Mouse (Mus musculus) monocyte, adult 2 months (primary cell): Measurements from ENCODE around the gene Strbp.

Source experiments
- DNase-seq, 2 experiments: peaks; one replicate each; pipeline ENCODE4 v3.0.0; 2022; ENCODE audit warnings: low spot score in 2 of 2, low read depth in 1 of 2

The Strbp gene

DNA sequence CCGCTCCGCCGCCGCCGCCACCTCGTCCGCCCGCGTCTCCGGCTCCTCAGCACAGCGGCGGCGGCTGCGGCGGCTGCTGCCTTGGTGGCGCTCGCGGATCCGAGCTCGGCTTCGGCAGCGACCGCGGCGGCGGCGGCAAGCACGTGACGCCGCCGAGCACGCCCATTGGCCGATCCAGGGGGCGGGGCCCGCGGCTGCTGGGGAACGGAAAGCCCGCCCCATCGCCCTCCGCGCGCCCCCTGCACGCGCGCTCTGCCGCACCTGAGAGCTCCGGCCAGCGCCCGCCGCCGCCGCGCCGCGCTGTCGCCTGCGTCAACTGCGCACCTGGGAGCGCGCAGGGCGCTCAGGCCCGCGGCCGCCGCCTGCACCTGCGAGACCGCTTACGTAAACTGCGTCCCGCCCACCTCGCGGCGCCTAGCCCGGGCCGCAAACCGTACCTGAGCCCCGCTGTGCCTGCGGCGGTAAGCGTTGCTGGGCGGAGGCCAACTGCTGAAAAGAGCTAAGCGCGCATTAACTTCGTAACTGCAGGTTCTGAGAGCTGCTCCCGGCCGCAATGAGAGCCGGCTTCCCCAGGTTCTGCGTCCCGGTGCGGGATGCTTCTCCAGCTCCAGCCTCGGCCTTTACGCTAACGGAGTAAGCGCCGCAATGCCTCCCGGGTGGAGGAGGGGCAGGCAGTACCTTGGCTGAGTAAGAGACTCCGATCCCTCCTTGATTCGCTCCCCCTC lies at the start of gene Strbp:
Strbp (minus strand) TSS at position 630 of the 725 bp plus-strand sequence.
- peak; percentile 40 to 81 for DNase-seq

DNA sequence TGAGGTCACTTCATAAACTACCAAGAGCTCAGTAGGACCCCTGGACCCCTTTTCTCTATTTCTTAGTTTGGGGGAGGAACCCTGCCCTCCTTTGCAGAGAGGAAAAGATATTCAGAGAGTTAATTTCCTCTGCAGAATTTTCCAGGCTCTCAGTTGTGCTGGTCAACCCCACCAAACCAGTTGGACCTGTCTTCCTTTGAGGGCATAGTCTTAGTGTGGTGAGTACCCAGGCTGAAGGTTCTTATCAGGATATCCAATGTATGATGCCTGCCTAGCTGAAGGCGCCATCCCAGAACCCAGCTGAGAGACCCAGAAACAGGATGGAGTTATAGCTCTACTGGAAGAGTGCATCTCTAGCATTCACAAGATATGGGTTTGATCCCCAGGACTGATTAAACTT lies 47.5 kb upstream of the Strbp start:
- no peak for DNase-seq

DNA sequence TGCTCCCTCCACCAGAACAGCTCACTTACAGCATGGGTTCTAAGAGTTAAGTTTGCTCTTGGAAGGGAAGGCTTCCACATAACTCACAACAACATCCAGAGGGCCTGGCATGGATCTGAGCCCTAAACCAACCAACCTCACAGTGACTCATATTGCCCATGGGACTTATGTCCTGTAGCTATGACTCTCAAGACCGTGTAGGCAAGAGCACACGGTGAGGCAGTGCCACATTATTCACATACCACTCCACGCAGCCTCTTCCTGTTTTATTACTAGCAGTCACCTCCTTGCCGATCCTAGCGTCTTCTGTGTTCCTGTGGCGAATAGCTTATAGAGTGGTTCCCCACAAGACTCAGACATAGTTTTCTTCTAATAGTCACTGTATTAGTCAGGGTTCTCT lies 45.7 kb upstream of the Strbp start:
- DNase-seq: no peak

DNA sequence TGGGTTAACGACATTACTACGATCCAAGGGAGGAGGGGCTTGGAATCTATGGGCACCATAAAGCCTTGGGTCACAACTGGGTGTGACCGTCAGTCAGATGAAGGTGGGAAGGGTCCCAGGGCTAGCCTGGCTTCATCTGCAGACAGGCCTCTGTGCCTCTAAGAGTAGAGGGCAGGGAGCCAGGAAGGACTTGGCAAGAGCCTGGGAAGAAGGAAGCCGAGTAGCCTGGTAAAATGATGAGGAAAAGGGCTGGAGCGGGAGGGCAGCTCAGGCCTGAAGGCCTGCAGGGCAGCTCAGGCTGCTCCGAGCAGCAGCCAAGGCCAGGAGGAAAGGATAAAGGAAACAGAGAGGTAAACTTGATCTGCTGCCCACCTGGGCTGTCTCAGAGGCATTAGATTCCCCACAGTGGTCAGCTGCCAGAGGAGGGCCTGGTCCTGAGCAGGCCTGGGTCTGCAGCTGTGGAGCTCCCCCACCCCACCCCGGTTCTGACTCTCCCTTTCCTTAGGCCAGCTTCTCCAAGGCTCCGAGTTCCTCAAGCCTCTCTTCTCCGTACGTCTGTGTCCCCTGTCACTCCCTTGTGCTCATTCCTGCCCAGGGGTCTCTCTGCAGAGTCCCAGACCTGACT lies 44.9 kb upstream of the Strbp start:
- no peak for DNase-seq

DNA sequence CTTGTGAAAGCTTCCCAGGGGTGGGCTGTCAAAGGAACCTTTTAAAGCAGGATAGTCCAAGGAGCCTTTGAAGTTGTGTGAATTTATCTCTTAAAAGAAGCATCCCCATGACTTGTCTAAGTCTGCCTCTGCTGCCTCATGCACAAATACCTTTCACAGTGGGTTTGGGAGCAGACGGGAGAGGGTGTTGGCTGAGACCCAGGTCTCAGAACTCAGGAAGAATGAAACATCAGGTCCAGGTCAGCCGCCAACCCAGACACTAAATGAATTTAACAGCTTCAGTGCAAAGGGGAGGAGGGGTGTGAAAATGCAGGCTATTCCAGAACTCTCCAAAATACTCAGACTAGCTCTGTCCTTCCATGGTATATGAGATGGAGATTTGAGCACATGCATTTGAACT lies 44.2 kb upstream of the Strbp start:
- DNase-seq: no peak

DNA sequence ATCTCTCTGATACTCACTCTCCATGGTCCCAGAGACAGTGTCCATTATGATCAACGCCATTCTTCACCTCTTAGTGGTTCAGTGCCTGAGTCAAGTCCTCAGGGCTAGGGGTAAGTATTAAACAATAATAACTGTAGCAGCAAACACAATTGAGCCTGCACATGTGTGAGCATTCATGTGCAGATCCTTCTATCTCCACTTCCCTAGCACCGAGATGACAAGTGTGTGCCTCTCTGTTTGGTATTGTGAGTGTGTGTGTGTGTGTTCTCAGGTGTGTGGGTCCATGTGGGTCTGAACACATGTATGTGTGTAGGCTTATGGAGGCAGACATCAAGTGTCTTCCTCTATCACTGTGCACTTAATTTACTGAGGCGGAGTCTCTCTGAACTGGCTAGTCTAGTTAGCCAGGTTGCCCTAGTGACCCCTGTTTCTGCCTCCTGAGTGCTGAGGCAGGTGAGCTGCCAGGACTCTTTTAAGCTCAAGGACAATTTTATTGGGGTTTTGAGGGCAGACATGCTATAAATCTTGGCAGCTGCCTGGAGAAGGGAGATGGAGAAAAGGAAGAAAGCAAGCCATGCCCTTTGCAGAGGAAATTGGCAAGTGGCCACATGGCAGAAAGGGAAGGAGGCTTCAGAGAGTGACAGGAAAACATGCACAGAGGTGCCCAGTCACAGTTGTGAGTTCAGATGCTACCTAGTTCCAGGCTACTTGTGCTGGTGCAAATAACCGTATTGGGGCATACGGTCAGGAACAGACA lies 42.8 kb upstream of the Strbp start:
- DNase-seq: no peak

DNA sequence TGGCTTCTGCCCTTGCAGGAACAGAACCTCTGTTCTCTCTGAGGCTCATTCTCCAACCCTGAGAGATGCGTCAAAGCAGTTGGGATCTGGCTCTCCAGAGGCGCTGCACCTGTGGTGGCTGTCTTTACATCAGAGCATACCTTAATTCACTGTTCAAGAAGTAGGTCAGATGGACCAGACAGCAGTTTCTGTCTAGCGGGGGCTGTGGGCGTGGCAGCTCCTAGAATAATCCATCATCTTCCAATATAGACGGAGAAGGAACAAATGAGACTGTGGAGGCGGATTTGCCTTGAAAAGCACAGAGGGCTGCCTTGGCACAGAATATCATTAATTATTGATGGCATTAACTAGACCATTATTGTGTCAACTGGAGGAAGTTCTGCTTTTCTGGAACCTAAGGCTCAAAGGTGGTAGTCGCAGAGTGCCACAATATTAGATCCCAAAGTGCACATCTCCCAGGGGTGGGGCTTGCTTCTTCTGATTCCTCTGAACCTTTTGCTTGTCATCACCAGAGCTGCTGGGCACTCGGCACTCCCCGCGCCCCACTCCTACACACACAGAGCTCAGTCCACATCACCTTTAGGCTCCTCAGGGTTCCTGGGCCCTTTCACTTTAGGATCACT lies 41.2 kb upstream of the Strbp start:
- no peak for DNase-seq

DNA sequence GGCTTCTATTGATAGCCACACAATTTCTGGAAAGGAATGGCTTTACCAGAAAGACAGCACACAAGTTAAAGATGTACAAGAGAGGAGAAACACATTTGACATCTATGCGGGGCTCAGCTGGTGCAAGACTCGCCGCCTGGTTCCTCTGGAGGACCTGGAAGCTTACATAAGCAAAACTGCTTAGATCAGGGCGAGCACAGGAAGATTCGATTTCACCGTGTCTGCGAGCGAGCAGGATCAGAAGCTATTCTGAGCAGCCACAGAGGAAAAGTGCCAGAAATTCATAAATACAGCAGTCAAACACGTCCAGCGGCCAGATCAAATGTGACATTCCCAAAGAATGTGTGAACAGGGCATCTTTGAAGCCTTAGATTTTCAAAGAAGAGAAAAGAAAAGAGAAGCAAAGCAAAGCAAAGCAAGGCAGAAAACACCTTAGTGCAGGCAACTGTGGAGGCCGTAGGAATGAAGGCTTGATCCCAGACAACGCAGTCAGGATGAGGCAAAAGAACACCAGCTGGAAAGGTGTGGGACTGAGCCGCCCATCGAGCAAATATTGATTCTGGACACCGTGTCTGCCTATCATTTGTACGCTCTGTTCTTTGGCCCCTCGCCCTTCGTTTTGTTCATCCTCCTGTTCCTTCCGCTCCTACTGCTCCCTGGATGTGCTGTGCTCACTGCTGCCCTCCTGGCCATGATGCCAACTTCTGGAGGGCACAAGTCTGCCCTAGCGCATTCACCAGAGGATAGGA lies 38.3 kb upstream of the Strbp start:
- no peak for DNase-seq

DNA sequence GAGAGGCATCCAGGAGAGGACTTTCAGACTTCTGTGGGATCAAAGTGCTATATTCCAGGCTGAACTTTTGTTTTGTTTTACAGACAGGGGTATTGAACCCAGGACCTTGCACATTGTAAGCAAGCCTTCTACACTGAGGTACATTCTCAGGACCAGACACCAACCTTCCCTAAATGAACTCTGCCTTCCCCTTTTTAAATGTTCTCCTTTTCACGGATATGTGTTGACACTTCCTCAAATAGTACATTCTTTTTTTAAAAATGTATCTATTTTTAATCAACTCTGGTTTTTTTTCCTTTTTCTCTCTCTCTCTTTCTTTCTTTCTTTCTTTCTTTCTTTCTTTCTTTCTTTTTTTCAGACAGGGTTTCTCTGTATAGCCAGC lies 32.1 kb upstream of the Strbp start:
- DNase-seq: no peak

DNA sequence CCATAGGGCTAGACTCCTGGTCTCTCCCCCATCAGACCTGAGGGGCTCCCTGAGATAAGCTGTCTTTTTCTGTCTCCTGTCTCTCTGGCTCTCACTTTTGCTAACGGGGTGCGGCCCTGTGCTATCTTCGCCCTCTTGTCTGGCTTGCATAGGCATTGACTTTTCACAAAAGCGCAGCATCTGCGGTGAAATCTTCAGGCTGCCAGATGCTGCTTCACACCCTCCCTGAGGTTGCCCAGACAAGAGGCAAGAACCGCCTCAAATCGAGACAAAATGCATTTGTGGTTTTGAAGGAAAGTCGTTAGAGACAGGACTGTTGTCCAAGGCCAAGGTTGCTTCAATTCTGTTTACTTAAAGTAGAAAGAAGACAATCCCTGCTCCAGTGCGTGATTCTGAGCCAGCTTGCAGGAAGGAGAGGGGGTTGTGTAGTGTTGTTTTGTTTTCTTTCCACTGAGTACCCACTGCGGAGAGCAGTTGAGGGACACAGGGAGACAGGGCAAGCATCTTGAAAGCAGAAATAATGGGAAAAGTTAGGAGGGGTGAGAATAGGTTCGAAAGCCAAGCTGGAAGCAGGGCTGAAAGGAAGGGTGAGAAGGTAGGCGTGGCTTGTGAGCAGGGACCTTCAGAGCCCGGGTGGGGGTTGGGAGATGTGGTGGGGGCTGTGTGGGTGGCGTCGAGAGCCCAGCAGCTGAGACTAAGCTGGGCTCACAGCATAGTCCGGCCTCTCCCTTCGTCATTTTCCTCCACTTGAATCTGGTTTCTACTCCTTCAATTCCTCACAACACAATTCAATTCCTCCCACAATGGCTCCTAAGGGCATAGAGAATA lies 31.5 kb upstream of the Strbp start:
- DNase-seq: no peak

DNA sequence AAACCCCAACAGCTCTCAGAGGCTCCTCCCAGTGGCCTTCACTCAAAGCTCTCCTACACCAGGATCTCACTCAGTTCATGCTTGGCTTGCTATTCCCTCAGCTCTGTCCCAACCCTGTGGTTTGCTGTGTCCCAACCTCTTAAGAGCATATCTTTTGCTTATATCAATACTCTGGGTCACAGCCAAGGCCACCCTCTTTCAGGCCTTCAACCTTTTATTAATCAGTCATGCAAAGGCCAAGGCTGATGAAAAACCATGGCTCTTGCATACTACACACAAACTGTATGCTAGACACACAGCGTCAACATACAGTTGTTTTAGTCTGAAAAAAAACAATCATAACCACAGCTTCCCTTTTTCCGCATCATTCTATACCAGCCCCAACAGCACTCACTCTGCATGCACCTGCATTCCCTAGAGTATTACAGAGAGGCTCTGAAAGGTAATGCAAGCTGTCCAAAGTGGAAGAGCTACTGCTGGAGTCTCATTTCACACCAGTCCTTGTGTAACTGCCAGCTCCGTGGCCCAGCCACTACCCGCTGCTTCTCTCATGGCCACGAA lies 27.7 kb upstream of the Strbp start:
- no peak for DNase-seq

DNA sequence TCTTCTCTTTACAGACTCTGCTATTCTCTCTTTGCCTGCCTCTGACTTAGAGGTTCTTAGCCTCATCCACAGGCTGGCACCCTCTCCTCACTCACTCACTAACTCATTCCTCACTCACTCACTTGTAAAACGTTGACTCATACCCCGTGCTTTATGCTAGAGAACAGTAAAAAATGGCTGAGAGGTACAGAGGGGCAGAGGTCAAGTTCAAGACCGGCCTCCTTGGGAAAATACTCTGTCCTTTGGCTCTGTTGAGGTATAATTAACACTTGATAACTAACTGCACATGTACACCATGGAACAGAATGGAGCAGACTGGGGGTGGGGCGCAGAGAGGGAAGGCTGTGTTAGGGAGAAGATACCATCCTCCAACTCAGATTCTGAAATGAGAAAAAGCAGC lies 20.6 kb upstream of the Strbp start:
- DNase-seq: no peak

DNA sequence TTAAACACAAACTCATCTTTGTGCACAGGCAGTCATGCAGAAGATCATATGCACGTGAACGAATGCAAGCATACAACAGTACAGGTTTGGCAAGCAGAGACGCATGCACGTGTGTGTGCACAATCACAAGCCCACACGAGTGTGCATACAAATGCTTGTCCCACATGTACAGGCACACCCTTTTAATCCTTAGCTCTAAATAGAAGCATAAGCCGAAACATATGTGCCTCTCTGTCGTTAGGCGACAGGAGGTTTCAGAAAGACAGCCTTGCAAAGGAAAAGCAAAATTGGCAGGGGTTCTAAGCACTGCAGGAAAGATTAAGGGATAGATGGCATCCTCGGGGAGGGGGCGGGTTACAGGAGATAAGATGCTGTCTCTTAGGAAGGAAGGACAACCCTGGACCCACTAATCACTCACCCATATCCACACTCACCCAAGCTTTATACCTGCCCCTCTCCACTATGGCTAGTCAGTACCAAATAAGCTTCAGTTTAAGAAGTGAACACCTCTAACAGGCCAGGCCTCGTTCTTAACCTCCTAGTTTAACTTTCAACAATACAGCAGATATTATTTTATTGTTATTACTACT lies 19.9 kb upstream of the Strbp start:
- no peak for DNase-seq

DNA sequence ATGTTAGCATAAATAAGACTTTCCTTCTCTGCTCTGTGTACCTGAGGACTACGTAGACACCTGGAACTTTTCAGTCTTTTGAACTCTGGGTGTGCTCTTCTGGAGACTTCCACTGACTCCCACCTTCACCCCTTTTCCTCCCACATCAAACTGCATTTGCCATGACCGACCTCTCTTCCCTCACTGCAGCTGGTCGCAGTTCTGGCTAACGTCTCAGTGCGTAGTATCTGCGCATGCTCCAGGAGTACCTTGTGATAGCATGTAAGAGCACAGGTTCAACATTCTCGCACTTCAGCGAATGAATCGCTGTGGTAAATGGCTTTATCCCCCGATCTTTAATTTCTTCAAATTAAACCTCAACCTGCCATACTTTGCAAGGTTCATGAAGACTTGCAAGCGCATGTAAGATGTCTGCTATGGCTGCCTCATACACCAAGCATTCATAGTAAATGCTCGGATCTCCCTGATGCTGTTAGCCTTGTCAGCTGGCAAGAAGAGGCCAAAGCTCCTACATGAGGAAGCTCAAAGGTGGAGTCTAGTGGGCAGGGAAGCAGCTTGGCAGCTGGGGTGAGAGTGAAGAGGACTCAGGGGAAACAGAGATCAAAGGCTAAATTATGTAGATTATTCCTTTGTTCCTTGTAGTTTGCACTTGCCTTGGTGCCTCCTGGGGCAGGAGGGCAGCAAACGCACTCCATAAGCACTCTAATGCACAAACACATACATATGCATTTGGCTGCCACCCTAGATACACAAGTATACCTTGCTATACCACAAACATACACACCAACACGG lies 19.2 kb upstream of the Strbp start:
- no peak for DNase-seq

DNA sequence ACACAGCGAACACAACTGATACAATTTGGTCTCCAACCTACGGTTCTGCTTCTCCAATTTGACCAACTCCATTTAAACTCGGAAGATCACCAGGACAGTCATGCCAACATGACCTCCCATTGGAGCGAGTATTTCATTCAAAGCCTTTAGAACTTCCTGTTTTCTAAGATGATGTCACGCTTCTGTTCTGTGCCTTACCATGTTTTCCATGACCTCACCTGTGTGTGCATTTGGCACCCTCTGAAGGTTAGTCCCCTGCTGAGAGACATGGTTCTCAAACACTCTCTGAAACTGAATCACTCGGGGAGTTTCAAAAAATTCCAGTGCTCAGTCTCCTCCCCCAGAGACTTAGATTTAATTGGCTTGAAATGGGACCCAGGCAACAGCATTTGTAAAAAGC lies 12.6 kb upstream of the Strbp start:
- DNase-seq: no peak

DNA sequence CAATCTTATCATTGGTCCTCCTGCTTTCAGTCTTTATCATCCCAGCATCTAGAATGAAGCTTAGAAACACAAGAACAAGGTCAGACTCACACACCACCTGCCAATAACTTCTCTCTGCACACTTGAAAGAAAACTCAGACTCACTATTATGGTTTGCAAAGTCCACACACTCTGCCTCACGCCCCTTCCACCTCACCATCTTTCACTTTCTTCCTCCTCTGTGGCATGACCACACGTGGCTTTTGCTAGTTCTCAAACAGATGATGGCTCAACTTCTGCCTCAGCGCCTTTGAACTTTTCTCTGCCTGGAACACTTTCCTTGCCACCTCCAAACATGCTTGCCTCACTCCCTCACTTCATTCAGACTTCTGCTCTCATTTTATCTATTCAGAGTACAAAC lies 11.7 kb upstream of the Strbp start:
- no peak for DNase-seq

DNA sequence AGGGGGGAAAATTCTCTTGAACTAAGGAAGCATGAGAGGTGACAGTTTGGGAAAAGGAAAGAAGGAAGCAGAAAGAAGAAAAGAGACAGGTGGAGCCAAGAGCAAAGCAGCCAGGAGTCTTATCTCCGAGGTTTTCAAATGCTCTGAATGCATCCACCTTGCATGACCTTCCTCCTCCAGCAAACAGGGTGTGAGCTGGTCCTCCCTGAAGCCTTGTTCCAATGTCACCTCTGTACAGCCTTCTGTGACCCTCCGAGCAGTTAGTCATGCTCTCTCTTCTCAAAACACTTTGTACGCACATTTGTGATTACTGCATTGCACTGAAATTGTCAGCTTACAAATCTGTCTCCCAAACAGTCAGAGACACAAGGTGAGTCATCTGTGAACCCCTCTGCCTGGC lies 9.4 kb upstream of the Strbp start:
- no peak for DNase-seq

DNA sequence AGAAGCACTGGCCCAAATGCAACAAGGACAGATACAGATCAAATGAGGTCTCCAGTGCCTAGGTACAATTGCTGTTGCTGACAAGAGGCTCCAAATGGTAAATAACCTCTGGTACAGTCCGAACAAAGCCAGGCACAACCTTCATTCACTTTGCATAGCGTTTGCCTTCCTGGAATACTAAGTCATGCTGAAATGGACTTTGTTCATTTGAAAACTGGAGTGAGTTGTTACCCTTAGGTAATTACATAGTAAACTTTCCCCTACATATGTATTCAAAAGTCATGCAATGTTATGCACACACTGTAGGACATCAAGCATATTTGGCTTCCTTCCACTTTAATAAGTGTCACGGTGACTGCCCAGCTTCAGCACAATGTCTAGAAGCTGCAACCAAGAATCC lies 5.2 kb upstream of the Strbp start:
- no peak for DNase-seq
